Mouse (Mus musculus) lung, embryonic 14.5 days (tissue): ENCODE measurements around the gene Ppp1r2. TPM values are rescaled to one million over a fixed set of nuclear protein-coding genes. Genes with fewer than 3 reads are reported as not detected.
A peak's percentile ranks its signal among the peaks of the same experiment; 100 is the strongest.

Experiments
- ATAC-seq: fragments of 200-750 bp; cut with Nextera tagmentation; 2 replicates; pipeline ENCODE4 v1.8.0; 2017; ENCODE audit warnings: mild to moderate bottlenecking, moderate TSS enrichment, moderate library complexity; ENCODE audit not compliant: insufficient read depth
- DNase-seq: peaks from one replicate; pipeline ENCODE4 v3.0.0-alpha.2; 2015
- H3K27ac ChIP-seq: fragments of 300-500 bp; sonication (generic); 2 replicates; pipeline ENCODE4 v1.5.1; 2014; ENCODE audit warnings: low read depth, mild to moderate bottlenecking, moderate library complexity
- H3K27me3 ChIP-seq: fragments of 300-500 bp; sonication (generic); 2 replicates; pipeline ENCODE4 v1.6.1; 2014; ENCODE audit warnings: low read length, control low read depth; ENCODE audit not compliant: insufficient read depth
- H3K36me3 ChIP-seq: fragments of 300-500 bp; sonication (generic); 2 replicates; pipeline ENCODE4 v1.6.1; 2014; ENCODE audit warnings: control low read depth; ENCODE audit not compliant: insufficient read depth
- H3K4me1 ChIP-seq: fragments of 300-500 bp; sonication (generic); 2 replicates; pipeline ENCODE4 v1.6.1; 2014; ENCODE audit warnings: antibody characterized with exemption, control low read depth; ENCODE audit not compliant: insufficient read depth
- H3K4me2 ChIP-seq: fragments of 300-500 bp; sonication (generic); 2 replicates; pipeline ENCODE4 v1.6.1; 2014; ENCODE audit warnings: mild to moderate bottlenecking
- H3K4me3 ChIP-seq: fragments of 300-500 bp; sonication (generic); 2 replicates; pipeline ENCODE4 v1.5.1; 2014; ENCODE audit warnings: low read depth, low read length
- H3K9ac ChIP-seq: fragments of 300-500 bp; sonication (generic); 2 replicates; pipeline ENCODE4 v1.6.1; 2014
- H3K9me3 ChIP-seq: fragments of 300-500 bp; sonication (generic); 2 replicates; pipeline ENCODE4 v1.6.1; 2016; ENCODE audit warnings: low read depth, low read length, control low read depth
- CTCF ChIP-seq: IDR thresholded peaks from 2 replicates; pipeline ENCODE4 v1.5.1; 2016; ENCODE audit warnings: antibody characterized with exemption, low read depth
- WGBS: fragments of 180-500 bp; shearing (Covaris S2); extraction: QIAGEN DNeasy Blood & Tissue Kit; methylation state at CpG from one replicate; pipeline ENCODE4 v1.1.7; 2014; 5-methylcytosine and 5-hydroxymethylcytosine counted together
- polyA plus RNA-seq: library from polyadenylated mRNA; unstranded; fragments of >200 nt; fragmentation: Nextera tagmentation; extraction: Ambion mirVana; gene quantifications from 2 replicates; pipeline ENCODE4 v1.2.1, GENCODE M21; 2014

Ppp1r2 gene
- polyA plus RNA-seq, 1 experiment from 2014 or later: 104 TPM

GRCm38 (mm10) chr16:31276539-31276938 is 1.5 kb upstream of the Ppp1r2 start:
- ATAC-seq: no peak
- Histone ChIP-seq H3K4me1 (peaks cover 15% of the 10 kb centered on the region), H3K9me3 (no peaks in the 10 kb centered on the region), H3K4me2 (no peak overlapping the region), H3K9ac (no peak overlapping the region), H3K27ac (peak overlapping the region; percentile 73), H3K36me3 (peaks cover 3% of the 10 kb centered on the region; the same call in 1 of the 2 replicates), H3K4me3 (no peak overlapping the region), H3K27me3 (no peaks in the 10 kb centered on the region)
- no peak for TF ChIP-seq CTCF
- 37% methylated on average over 7 of the region's 7 CpGs for WGBS
- peak; percentile 79 for DNase-seq

GRCm38 (mm10) chr16:31274084-31274483 is 993 bp downstream of the Ppp1r2 start:
- Histone ChIP-seq H3K4me1 (peaks cover 15% of the 10 kb centered on the region), H3K27ac (peak overlapping the region; percentile 90; the same call in 1 of the 2 replicates), H3K4me2 (peak overlapping the region; percentile 84), H3K4me3 (peak overlapping the region; percentile 84), H3K9ac (peak overlapping the region; percentile 93), H3K27me3 (no peaks in the 10 kb centered on the region), H3K9me3 (no peaks in the 10 kb centered on the region), H3K36me3 (peaks cover 5% of the 10 kb centered on the region; the same call in 1 of the 2 replicates)
- DNase-seq (peak; percentile 64), ATAC-seq (no peak)
- TF ChIP-seq CTCF: no peak
- WGBS: under 1% methylated on average over 6 of the region's 6 CpGs

- no peak overlapping the region for H3K27ac ChIP-seq
- ATAC-seq: no peak
- peaks cover 20% of the 10 kb centered on the region for H3K36me3 ChIP-seq
- no peak overlapping the region for H3K4me2 ChIP-seq
- H3K4me3 ChIP-seq: no peak overlapping the region
- no peaks in the 10 kb centered on the region for H3K9me3 ChIP-seq
- no peaks in the 10 kb centered on the region for H3K4me1 ChIP-seq
- H3K27me3 ChIP-seq: no peaks in the 10 kb centered on the region
- whole genome bisulfite sequencing: 91% methylated on average over 2 of the region's 2 CpGs
- H3K9ac ChIP-seq: no peak overlapping the region
- TF ChIP-seq CTCF: no peak
- DNase-seq: no peak
Measured at GRCm38 (mm10) chr16:31266692-31267091, 8.4 kb downstream of the Ppp1r2 start.

- ATAC-seq (no peak), DNase-seq (no peak)
- no peak overlapping the region for H3K4me2 ChIP-seq
- TF ChIP-seq CTCF: no peak
- H3K4me3 ChIP-seq: no peak overlapping the region
- no peaks in the 10 kb centered on the region for H3K4me1 ChIP-seq
- no peak overlapping the region for H3K9ac ChIP-seq
- H3K27me3 ChIP-seq: no peaks in the 10 kb centered on the region
- 90% methylated on average over 2 of the region's 2 CpGs for WGBS
- no peaks in the 10 kb centered on the region for H3K9me3 ChIP-seq
- H3K27ac ChIP-seq: no peak overlapping the region
- peaks cover 72% of the 10 kb centered on the region for H3K36me3 ChIP-seq
Measured at GRCm38 (mm10) chr16:31256151-31256550, 18.9 kb downstream of the Ppp1r2 start.

GRCm38 (mm10) chr16:31255685-31256084 is 19.4 kb downstream of the Ppp1r2 start:
- no peak overlapping the region for H3K9ac ChIP-seq
- H3K27me3 ChIP-seq: no peaks in the 10 kb centered on the region
- H3K36me3 ChIP-seq: peaks cover 67% of the 10 kb centered on the region
- no peak overlapping the region for H3K4me2 ChIP-seq
- ATAC-seq (no peak), DNase-seq (no peak)
- TF ChIP-seq CTCF: no peak
- H3K27ac ChIP-seq: no peak overlapping the region
- H3K4me1 ChIP-seq: no peaks in the 10 kb centered on the region
- H3K4me3 ChIP-seq: no peak overlapping the region
- H3K9me3 ChIP-seq: no peaks in the 10 kb centered on the region
- 84% methylated on average over 3 of the region's 3 CpGs for WGBS

GRCm38 (mm10) chr16:31249401-31249800 is 25.7 kb downstream of the Ppp1r2 start:
- H3K4me2 ChIP-seq: no peak overlapping the region
- DNase-seq: no peak

GRCm38 (mm10) chr16:31248717-31249116 is 26.4 kb downstream of the Ppp1r2 start:
- H3K36me3 ChIP-seq: peaks cover 11% of the 10 kb centered on the region
- DNase-seq (no peak), ATAC-seq (no peak)
- 88% methylated on average over 13 of the region's 13 CpGs for WGBS
- no peaks in the 10 kb centered on the region for H3K9me3 ChIP-seq
- no peaks in the 10 kb centered on the region for H3K4me1 ChIP-seq
- H3K27ac ChIP-seq: no peak overlapping the region
- no peak overlapping the region for H3K4me2 ChIP-seq
- no peak overlapping the region for H3K4me3 ChIP-seq
- H3K27me3 ChIP-seq: no peaks in the 10 kb centered on the region
- no peak for TF ChIP-seq CTCF
- H3K9ac ChIP-seq: no peak overlapping the region

More at GRCm38 (mm10) chr16:31249401-31249800, 25.7 kb downstream of the Ppp1r2 start:
- no peaks in the 10 kb centered on the region for H3K27me3 ChIP-seq
- H3K4me1 ChIP-seq: no peaks in the 10 kb centered on the region
- H3K36me3 ChIP-seq: peaks cover 12% of the 10 kb centered on the region
- no peak overlapping the region for H3K4me3 ChIP-seq
- TF ChIP-seq CTCF: no peak
- H3K27ac ChIP-seq: no peak overlapping the region
- no peak overlapping the region for H3K9ac ChIP-seq
- H3K9me3 ChIP-seq: no peaks in the 10 kb centered on the region
- 91% methylated on average over 3 of the region's 3 CpGs for WGBS
- no peak for ATAC-seq

GRCm38 (mm10) chr16:31247442-31247841 is 27.6 kb downstream of the Ppp1r2 start:
- no peak overlapping the region for H3K4me3 ChIP-seq
- H3K36me3 ChIP-seq: peaks cover 7% of the 10 kb centered on the region; the same call in 1 of the 2 replicates
- no peaks in the 10 kb centered on the region for H3K4me1 ChIP-seq
- H3K9me3 ChIP-seq: no peaks in the 10 kb centered on the region
- ATAC-seq (no peak), DNase-seq (no peak)
- H3K27ac ChIP-seq: no peak overlapping the region
- H3K4me2 ChIP-seq: no peak overlapping the region
- WGBS: 66% methylated on average over 7 of the region's 7 CpGs
- TF ChIP-seq CTCF: no peak
- no peaks in the 10 kb centered on the region for H3K27me3 ChIP-seq
- no peak overlapping the region for H3K9ac ChIP-seq
